Mouse (Mus musculus) intestine, postnatal 0 days (tissue): Measurements from ENCODE around the gene Myh9. TPM values are rescaled to one million over a fixed set of nuclear protein-coding genes. Genes with fewer than 3 reads are reported as not detected.
A peak's percentile ranks its signal among the peaks of the same experiment; 100 is the strongest.

ENCODE experiments used
- ATAC-seq: fragments of 200-750 bp; cut with Nextera tagmentation; 2 replicates; pipeline ENCODE4 v1.8.0; 2017; ENCODE audit warnings: mild to moderate bottlenecking, moderate TSS enrichment, moderate library complexity
- H3K27ac ChIP-seq: fragments of 300-500 bp; sonication (generic); 2 replicates; pipeline ENCODE4 v1.5.1; 2014; ENCODE audit warnings: mild to moderate bottlenecking, low read depth, low read length, moderate library complexity
- H3K27me3 ChIP-seq: fragments of 300-500 bp; sonication (generic); replicated peaks from 2 replicates; pipeline ENCODE4 v1.6.1; 2014; ENCODE audit warnings: low read length, mixed read lengths; ENCODE audit not compliant: control insufficient read depth, insufficient read depth
- H3K36me3 ChIP-seq: fragments of 300-500 bp; sonication (generic); 2 replicates; pipeline ENCODE4 v1.6.1; 2014; ENCODE audit warnings: mild to moderate bottlenecking, moderate library complexity; ENCODE audit not compliant: control insufficient read depth, insufficient read depth
- H3K4me1 ChIP-seq: fragments of 300-500 bp; sonication (generic); replicated peaks from 2 replicates; pipeline ENCODE4 v1.6.1; 2014; ENCODE audit warnings: antibody characterized with exemption, low read length, mixed read lengths; ENCODE audit not compliant: control insufficient read depth, insufficient read depth
- H3K4me2 ChIP-seq: fragments of 300-500 bp; sonication (generic); replicated peaks from 2 replicates; pipeline ENCODE4 v1.6.1; 2014; ENCODE audit warnings: low read depth, mild to moderate bottlenecking, moderate library complexity
- H3K4me3 ChIP-seq: fragments of 300-500 bp; sonication (generic); 2 replicates; pipeline ENCODE4 v1.5.1; 2014; ENCODE audit warnings: low read depth, low read length
- H3K9ac ChIP-seq: fragments of 300-500 bp; sonication (generic); 2 replicates; pipeline ENCODE4 v1.6.1; 2014; ENCODE audit warnings: mild to moderate bottlenecking, low read depth, low read length
- H3K9me3 ChIP-seq: fragments of 300-500 bp; sonication (generic); 2 replicates; pipeline ENCODE4 v1.6.1; 2016; ENCODE audit warnings: mixed run types; ENCODE audit not compliant: control insufficient read depth
- CTCF ChIP-seq: sonication (generic); IDR thresholded peaks from 2 replicates; pipeline ENCODE4 v1.5.1; 2016; ENCODE audit warnings: low read depth, mild to moderate bottlenecking, control low read depth, antibody characterized with exemption, moderate library complexity
- WGBS: fragments of 180-500 bp; shearing (Covaris S2); extraction: QIAGEN DNeasy Blood & Tissue Kit; methylation state at CpG from one replicate; pipeline ENCODE4 v1.1.7; 2014; 5-methylcytosine and 5-hydroxymethylcytosine counted together
- polyA plus RNA-seq: library from polyadenylated mRNA; unstranded; fragments of >200 nt; fragmentation: Nextera tagmentation; extraction: Ambion mirVana; gene quantifications from 2 replicates; pipeline ENCODE4 v1.2.1, GENCODE M21; 2015

Gene Myh9
- polyA plus RNA-seq, 1 experiment from 2014 or later: 25.7 TPM

GRCm38 (mm10) chr15:77797609-77798411 is 44.2 kb downstream of the Myh9 start:
- Histone ChIP-seq H3K9me3 (no peaks in the 10 kb centered on the region), H3K4me1 (peaks cover 17% of the 10 kb centered on the region), H3K9ac (no peak overlapping the region), H3K36me3 (peaks cover 73% of the 10 kb centered on the region), H3K27me3 (no peaks in the 10 kb centered on the region), H3K4me2 (no peak overlapping the region), H3K27ac (peak overlapping the region; percentile 70; the same call in 1 of the 2 replicates), H3K4me3 (no peak overlapping the region)
- peak; percentile 42 for ATAC-seq
- no peak for TF ChIP-seq CTCF
- 64% methylated on average over 14 of the region's 14 CpGs for WGBS

- WGBS: 93% methylated on average over 26 of the region's 26 CpGs
These were observed 45.5 kb downstream of the Myh9 start for GRCm38 (mm10) chr15:77796409-77797035.

GRCm38 (mm10) chr15:77794908-77795356 is 47.0 kb downstream of the Myh9 start:
- Histone ChIP-seq H3K4me2 (no peak overlapping the region), H3K27me3 (no peaks in the 10 kb centered on the region), H3K9me3 (no peaks in the 10 kb centered on the region), H3K36me3 (peaks cover 80% of the 10 kb centered on the region), H3K4me3 (no peak overlapping the region), H3K27ac (no peak overlapping the region), H3K9ac (no peak overlapping the region), H3K4me1 (peaks cover 5% of the 10 kb centered on the region; the same call in 1 of the 2 replicates)
- no peak for ATAC-seq
- TF ChIP-seq CTCF: no peak
- 81% methylated on average over 13 of the region's 13 CpGs for WGBS

More at GRCm38 (mm10) chr15:77796409-77797035, 45.5 kb downstream of the Myh9 start:
- H3K4me2 ChIP-seq: no peak overlapping the region
- TF ChIP-seq CTCF: no peak
- H3K4me1 ChIP-seq: peaks cover 17% of the 10 kb centered on the region
- no peaks in the 10 kb centered on the region for H3K27me3 ChIP-seq
- H3K4me3 ChIP-seq: no peak overlapping the region
- ATAC-seq: no peak
- H3K36me3 ChIP-seq: peaks cover 74% of the 10 kb centered on the region
- H3K27ac ChIP-seq: no peak overlapping the region
- H3K9me3 ChIP-seq: no peaks in the 10 kb centered on the region
- H3K9ac ChIP-seq: no peak overlapping the region

- Histone ChIP-seq H3K36me3 (peaks cover 80% of the 10 kb centered on the region), H3K9me3 (no peaks in the 10 kb centered on the region), H3K27ac (no peak overlapping the region), H3K9ac (no peak overlapping the region), H3K4me3 (no peak overlapping the region), H3K4me1 (no peaks in the 10 kb centered on the region), H3K4me2 (no peak overlapping the region), H3K27me3 (no peaks in the 10 kb centered on the region)
- TF ChIP-seq CTCF: no peak
- no peak for ATAC-seq
- WGBS: 82% methylated on average over 13 of the region's 13 CpGs
These were observed 47.7 kb downstream of the Myh9 start for GRCm38 (mm10) chr15:77794138-77794907.

- H3K9ac ChIP-seq: no peak overlapping the region
- H3K4me2 ChIP-seq: no peak overlapping the region
- no peak overlapping the region for H3K27ac ChIP-seq
- no peak for TF ChIP-seq CTCF
- H3K36me3 ChIP-seq: peaks cover 86% of the 10 kb centered on the region
- H3K4me1 ChIP-seq: no peaks in the 10 kb centered on the region
- 86% methylated on average over 7 of the region's 7 CpGs for WGBS
- H3K4me3 ChIP-seq: no peak overlapping the region
- no peaks in the 10 kb centered on the region for H3K9me3 ChIP-seq
- H3K27me3 ChIP-seq: no peaks in the 10 kb centered on the region
- no peak for ATAC-seq
These were observed 48.4 kb downstream of the Myh9 start for GRCm38 (mm10) chr15:77793554-77793953.

- Histone ChIP-seq H3K4me2 (no peak overlapping the region), H3K4me3 (no peak overlapping the region), H3K4me1 (no peaks in the 10 kb centered on the region), H3K36me3 (peaks cover 90% of the 10 kb centered on the region), H3K27ac (no peak overlapping the region), H3K27me3 (no peaks in the 10 kb centered on the region), H3K9me3 (no peaks in the 10 kb centered on the region), H3K9ac (no peak overlapping the region)
- TF ChIP-seq CTCF: no peak
- no peak for ATAC-seq
- WGBS: 63% methylated on average over 4 of the region's 4 CpGs
These were observed 48.9 kb downstream of the Myh9 start for GRCm38 (mm10) chr15:77793094-77793493.
